Mouse (Mus musculus) CH12.LX (cell line): ENCODE data around the gene Kat8. TPM values are rescaled to one million over a fixed set of nuclear protein-coding genes. Genes with fewer than 3 reads are reported as not detected.
A peak's percentile ranks its signal among the peaks of the same experiment; 100 is the strongest.

ENCODE experiments used
- DNase-seq: peaks from one replicate; pipeline ENCODE4 v3.0.0-alpha.2; 2013; ENCODE audit errors: extremely low read depth
- H3K27ac ChIP-seq: 2 replicates; pipeline ENCODE4 v1.5.1; 2012; ENCODE audit warnings: low read depth, mild to moderate bottlenecking, control low read depth, moderate library complexity; ENCODE audit not compliant: insufficient read depth
- H3K27me3 ChIP-seq: replicated peaks from 2 replicates; pipeline ENCODE3; 2012; ENCODE audit warnings: inconsistent platforms
- H3K36me3 ChIP-seq, 2 experiments: replicated peaks in 1 of 2; 2 replicates each; pipeline versions ENCODE3 to v1.6.1; 2012; ENCODE audit warnings: inconsistent platforms in 1 of 2, low read length in 1 of 2, mild to moderate bottlenecking in 1 of 2, mixed read lengths in 1 of 2, moderate library complexity in 1 of 2; ENCODE audit not compliant: control insufficient read depth in 1 of 2, insufficient read depth in 1 of 2
- H3K4me1 ChIP-seq, 2 experiments: 2 replicates each; pipeline ENCODE4 v1.6.1; 2012; ENCODE audit warnings: inconsistent platforms in 1 of 2, moderate library complexity in 1 of 2; ENCODE audit not compliant: insufficient read depth in 2 of 2, control insufficient read depth in 1 of 2
- H3K4me2 ChIP-seq: 2 replicates; pipeline ENCODE4 v1.6.1; 2012; ENCODE audit warnings: low read depth, mild to moderate bottlenecking, control low read depth; ENCODE audit not compliant: poor library complexity, insufficient read depth, severe bottlenecking
- H3K4me3 ChIP-seq, 3 experiments: fragments of 150-350 bp in 1 of 3; sonication (generic) in 1 of 3; replicated peaks in 1 of 3; 2 replicates each; pipeline versions ENCODE3 to v1.5.1; 2011 to 2012; ENCODE audit warnings: low read depth in 2 of 3, low read length in 2 of 3, mild to moderate bottlenecking in 2 of 3, moderate library complexity in 2 of 3, control low read depth in 1 of 3, improper control_type of control experiment in 1 of 3, inconsistent platforms in 1 of 3, mixed read lengths in 1 of 3; ENCODE audit not compliant: poor library complexity in 1 of 3
- H3K79me2 ChIP-seq: replicated peaks from 2 replicates; pipeline ENCODE4 v1.6.1; 2012; ENCODE audit warnings: mild to moderate bottlenecking, moderate library complexity; ENCODE audit not compliant: control insufficient read depth, poor library complexity, insufficient read depth, severe bottlenecking; ENCODE audit errors: extremely low read depth
- H3K9ac ChIP-seq: 2 replicates; pipeline ENCODE4 v1.6.1; 2012; ENCODE audit warnings: low read depth, mild to moderate bottlenecking, control low read depth, moderate library complexity; ENCODE audit not compliant: insufficient read depth
- H3K9me3 ChIP-seq: replicated peaks from 2 replicates; pipeline ENCODE3; 2012; ENCODE audit warnings: low read length, inconsistent platforms, mixed read lengths
- CHD1 ChIP-seq: IDR thresholded peaks from 2 replicates; pipeline ENCODE4 v1.6.1; 2012; ENCODE audit warnings: low read depth, low read length, improper control_type of control experiment, inconsistent platforms
- CTCF ChIP-seq, 2 experiments: IDR thresholded peaks in 1 of 2; conservative IDR thresholded peaks in 1 of 2; 2 replicates each; pipeline ENCODE4 v1.5.1; 2011 to 2012; ENCODE audit warnings: low read depth in 2 of 2, low read length in 2 of 2, improper control_type of control experiment in 1 of 2, inconsistent platforms in 1 of 2, mild to moderate bottlenecking in 1 of 2, moderate library complexity in 1 of 2
- ELF1 ChIP-seq: IDR thresholded peaks from 2 replicates; pipeline ENCODE4 v1.6.1; 2014; ENCODE audit warnings: low read depth, mild to moderate bottlenecking, inconsistent platforms, low read length, improper control_type of control experiment
- GABPA ChIP-seq: IDR thresholded peaks from 2 replicates; pipeline ENCODE4 v1.6.1; 2012; ENCODE audit warnings: low read depth, low read length, improper control_type of control experiment, inconsistent platforms; ENCODE audit not compliant: insufficient replicate concordance
- MEF2A ChIP-seq: IDR thresholded peaks from 2 replicates; pipeline ENCODE4 v1.6.1; 2014; ENCODE audit warnings: low read depth, mild to moderate bottlenecking, inconsistent platforms, low read length, improper control_type of control experiment, borderline replicate concordance
- MXI1 ChIP-seq: IDR thresholded peaks from 2 replicates; pipeline ENCODE4 v1.6.1; 2011; ENCODE audit warnings: mild to moderate bottlenecking, low read depth, low read length, improper control_type of control experiment
- MYC ChIP-seq: IDR thresholded peaks from 2 replicates; pipeline ENCODE4 v1.6.1; 2011; ENCODE audit warnings: low read depth, mild to moderate bottlenecking, improper control_type of control experiment, low read length
- PAX5 ChIP-seq: IDR thresholded peaks from 2 replicates; pipeline ENCODE4 v1.6.1; 2012; ENCODE audit warnings: low read length, inconsistent platforms, mixed read lengths
- SMC3 ChIP-seq: IDR thresholded peaks from 2 replicates; pipeline ENCODE4 v1.6.1; 2011; ENCODE audit warnings: low read depth, low read length, improper control_type of control experiment
- USF1 ChIP-seq: IDR thresholded peaks from 2 replicates; pipeline ENCODE4 v1.6.1; 2014; ENCODE audit warnings: low read depth, mild to moderate bottlenecking, inconsistent platforms, low read length, improper control_type of control experiment
- ZKSCAN1 ChIP-seq: IDR thresholded peaks from 2 replicates; pipeline ENCODE4 v1.6.1; 2012; ENCODE audit warnings: low read depth, inconsistent platforms, low read length, improper control_type of control experiment, borderline replicate concordance
- ZNF384 ChIP-seq: IDR thresholded peaks from 2 replicates; pipeline ENCODE4 v1.6.1; 2012; ENCODE audit warnings: low read depth, low read length, improper control_type of control experiment, inconsistent platforms
- dilution Hi-C: fragments of 300-500 bp; cut with MboI; formaldehyde crosslinking; loops from 2 replicates; pipeline ENCODE4 v1.14.3; 2020; ENCODE audit warnings: low sequenced_read_pairs; ENCODE audit not compliant: extremely low pct_unique_long_range_greater_than_20kb, extremely low pct_ligation_motif_present
- in situ Hi-C: fragments of 300-500 bp; cut with MboI; formaldehyde crosslinking; loops from 3 replicates; pipeline ENCODE4 v1.14.3; 2019; ENCODE audit warnings: low sequenced_read_pairs, low pct_ligation_motif_present, low pct_unique_long_range_greater_than_20kb, mixed read lengths
- polyA plus RNA-seq: library from polyadenylated mRNA; unstranded; fragments of >175 nt; gene quantifications from 2 replicates; pipeline ENCODE4 v1.2.1, GENCODE M21; 2012; ENCODE audit warnings: low read depth; ENCODE audit not compliant: insufficient read length
- total RNA-seq, 2 experiments: library from RNA; depleted of rRNA; stranded (reverse); fragments of 300-350 nt in 1 of 2; fragments of >200 nt in 1 of 2; gene quantifications; 2 replicates each; pipeline ENCODE4 v1.2.3; 2012 to 2014

The Kat8 gene
- total and polyA plus RNA-seq, 3 experiments = 18.0 to 30.3 (median 22.9) TPM

- H3K4me2 ChIP-seq = no peak overlapping the region
- dilution Hi-C loops = no loop called here
- H3K4me1 ChIP-seq = no peaks in the 10 kb centered on the region
- TF ChIP-seq GABPA (no peak), PAX5 (no peak), CTCF (conservative IDR thresholded peaks at IDR 0.05 in 1 of 2, IDR thresholded peaks at IDR 0.05 in 1 of 2; ENCODE audit: low read depth in 2 of 2, low read length in 2 of 2) (no peak), USF1 (no peak), ZNF384 (no peak), ZKSCAN1 (no peak), SMC3 (no peak)
- TF ChIP-seq, all 38 proteins: peak for 0
- Histone ChIP-seq H3K27ac (no peak overlapping the region), H3K36me3 (no peaks in the 10 kb centered on the region), H3K9ac (no peak overlapping the region), H3K27me3 (peaks cover 16% of the 10 kb centered on the region), H3K9me3 (peaks cover 2% of the 10 kb centered on the region), H3K79me2 (no peaks in the 10 kb centered on the region), H3K4me3 (no peak overlapping the region)
- in situ Hi-C loops = no loop called here
- DNase-seq = no peak
Measured at GRCm38 (mm10) chr7:127959364-127959763, 47.0 kb downstream of the Kat8 start.

GRCm38 (mm10) chr7:127966371-127966918 lies 54.1 kb downstream of the Kat8 start:
- H3K79me2 ChIP-seq = peaks cover 34% of the 10 kb centered on the region
- no peak for TF ChIP-seq MEF2A
- TF ChIP-seq MYC = no peak
- TF ChIP-seq PAX5 = no peak
- no peak; the same call in 1 of the 2 replicates for TF ChIP-seq MXI1
- TF ChIP-seq CHD1 = no peak
- no peak for TF ChIP-seq ELF1
- TF ChIP-seq, all 38 proteins: peak for 0
- Histone ChIP-seq H3K4me1 (peaks cover 0 to 25% of the 10 kb centered on the region in 2 experiments; a peak in 2 of 4 replicates), H3K27ac (no peak overlapping the region), H3K36me3 (peaks cover 12 to 24% of the 10 kb centered on the region in 2 experiments), H3K9ac (peak overlapping the region; percentile 23; the same call in 1 of the 2 replicates), H3K9me3 (no peaks in the 10 kb centered on the region), H3K4me2 (peak overlapping the region; percentile 29), H3K4me3 (peak overlapping the region; percentile 41 to 72 (median 47)), H3K27me3 (peaks cover 7% of the 10 kb centered on the region)
- dilution Hi-C loops = no loop called here
- no peak for DNase-seq
- in situ Hi-C loops = no loop called here
